Mouse (Mus musculus) erythroblast, embryonic 14.5 days (primary cell): Measurements from ENCODE around the gene Cox7a2.

Experiments
- GATA1 ChIP-seq: IDR thresholded peaks from 2 replicates; pipeline ENCODE4 v1.6.1; 2012; ENCODE audit warnings: low read length, inconsistent platforms, mixed read lengths
- TAL1 ChIP-seq: IDR thresholded peaks from 3 replicates; pipeline ENCODE4 v1.6.1; 2012; ENCODE audit warnings: low read length, inconsistent platforms, mixed read lengths

DNA sequence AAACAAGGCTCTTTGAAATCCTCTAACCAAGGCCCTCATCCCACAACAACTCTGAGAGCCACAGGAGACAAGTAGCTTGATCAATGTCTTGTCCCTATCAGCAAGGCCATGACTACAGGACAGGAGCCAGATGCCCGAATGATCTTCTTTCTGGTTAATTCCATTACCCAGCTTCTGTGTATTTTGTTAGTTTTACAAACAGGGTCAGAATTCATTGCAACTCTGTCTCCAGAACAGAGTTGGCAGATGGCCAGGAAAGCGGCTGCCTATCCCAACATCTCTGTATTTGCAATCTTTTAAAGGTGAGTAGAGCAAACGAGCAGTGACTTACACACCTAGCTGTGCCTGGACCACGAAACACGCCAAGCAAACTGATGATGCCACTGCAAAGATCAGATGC, 29.4 kb downstream of the Cox7a2 start:
- TF ChIP-seq TAL1 = no peak
- TF ChIP-seq GATA1 = no peak
